Mouse (Mus musculus) forebrain, embryonic 11.5 days (tissue): ENCODE measurements around the gene Lamp3. TPM values are rescaled to one million over a fixed set of nuclear protein-coding genes. Genes with fewer than 3 reads are reported as not detected.
"Not testable (repeated sequence)": the region's sequence is repeated elsewhere in the genome, so short reads cannot be mapped to it uniquely, and the experiment has no call there.

Source experiments
- ATAC-seq: fragments of 200-750 bp; cut with Nextera tagmentation; replicated peaks from 2 replicates; pipeline ENCODE4 v1.8.0; 2017; ENCODE audit warnings: moderate TSS enrichment; ENCODE audit not compliant: low FRiP score
- DNase-seq: peaks from one replicate; pipeline ENCODE4 v3.0.0-alpha.2; 2017; ENCODE audit warnings: low spot score
- H3K27ac ChIP-seq: fragments of 300-500 bp; sonication (generic); 2 replicates; pipeline ENCODE4 v1.5.1; 2014; ENCODE audit warnings: low read depth, low read length
- H3K27me3 ChIP-seq: fragments of 300-500 bp; sonication (generic); 2 replicates; pipeline ENCODE4 v1.6.1; 2014; ENCODE audit warnings: mild to moderate bottlenecking, low read length, mixed read lengths; ENCODE audit not compliant: control insufficient read depth, insufficient read depth
- H3K36me3 ChIP-seq: fragments of 300-500 bp; sonication (generic); 2 replicates; pipeline ENCODE4 v1.6.1; 2014; ENCODE audit warnings: mild to moderate bottlenecking, low read length, moderate library complexity, mixed read lengths; ENCODE audit not compliant: control insufficient read depth, insufficient read depth
- H3K4me1 ChIP-seq: fragments of 300-500 bp; sonication (generic); replicated peaks from 2 replicates; pipeline ENCODE4 v1.6.1; 2014; ENCODE audit warnings: low read length, mixed read lengths; ENCODE audit not compliant: control insufficient read depth, insufficient read depth
- H3K4me2 ChIP-seq: fragments of 300-500 bp; sonication (generic); 2 replicates; pipeline ENCODE4 v1.6.1; 2014; ENCODE audit warnings: low read depth, mild to moderate bottlenecking, low read length, moderate library complexity, mixed read lengths; ENCODE audit not compliant: severe bottlenecking
- H3K4me3 ChIP-seq: fragments of 300-500 bp; sonication (generic); 2 replicates; pipeline ENCODE4 v1.5.1; 2014; ENCODE audit warnings: low read depth, low read length
- H3K9ac ChIP-seq: fragments of 300-500 bp; sonication (generic); 2 replicates; pipeline ENCODE4 v1.6.1; 2014; ENCODE audit warnings: low read length
- H3K9me3 ChIP-seq: fragments of 300-500 bp; sonication (generic); 2 replicates; pipeline ENCODE4 v1.6.1; 2016; ENCODE audit warnings: low read length, mixed read lengths; ENCODE audit not compliant: control insufficient read depth
- WGBS: fragments of 180-500 bp; shearing (Covaris S2); extraction: QIAGEN DNeasy Blood & Tissue Kit; methylation state at CpG from one replicate; pipeline ENCODE4 v1.1.7; 2014; 5-methylcytosine and 5-hydroxymethylcytosine counted together
- polyA plus RNA-seq: library from polyadenylated mRNA; unstranded; fragments of >200 nt; fragmentation: Nextera tagmentation; extraction: Ambion mirVana; gene quantifications from 2 replicates; pipeline ENCODE4 v1.2.1, GENCODE M21; 2014

Lamp3 gene
- not detected in 2 replicates for polyA plus RNA-seq

- ATAC-seq = no peak
- Histone ChIP-seq H3K4me3 (no peak within 1 kb of the TSS), H3K27ac (no peak within 1 kb of the TSS), H3K9me3 (no peaks in the 10 kb centered on the region), H3K27me3 (no peaks in the 10 kb centered on the region), H3K4me2 (no peak within 1 kb of the TSS), H3K9ac (no peak within 1 kb of the TSS), H3K4me1 (no peaks in the 10 kb centered on the region), H3K36me3 (no peaks in the 10 kb centered on the region)
- no peak for DNase-seq
Measured at GRCm38 (mm10) chr16:19706216-19706615, at the start of gene Lamp3. TSS of gene Lamp3 (minus strand) at chr16:19706375.

GRCm38 (mm10) chr16:19732896-19733295 lies 26.7 kb upstream of the Lamp3 start:
- Histone ChIP-seq H3K9ac (no peak overlapping the region), H3K4me3 (no peak overlapping the region), H3K9me3 (no peaks in the 10 kb centered on the region), H3K27me3 (no peaks in the 10 kb centered on the region), H3K4me2 (no peak overlapping the region), H3K27ac (no peak overlapping the region), H3K36me3 (no peaks in the 10 kb centered on the region), H3K4me1 (no peaks in the 10 kb centered on the region)
- 78% methylated on average over 1 of the region's 1 CpGs for WGBS
- DNase-seq = no peak
- no peak for ATAC-seq

GRCm38 (mm10) chr16:19724139-19724538 lies 18.0 kb upstream of the Lamp3 start:
- WGBS = 40% methylated on average over 2 of the region's 2 CpGs
- DNase-seq, H3K4me3 ChIP-seq, H3K4me1 ChIP-seq, H3K9me3 ChIP-seq, ATAC-seq, H3K27me3 ChIP-seq, H3K36me3 ChIP-seq, H3K27ac ChIP-seq, H3K4me2 ChIP-seq, H3K9ac ChIP-seq: not testable (repeated sequence)

GRCm38 (mm10) chr16:19720959-19721358 lies 14.8 kb upstream of the Lamp3 start:
- Histone ChIP-seq H3K27me3 (no peaks in the 10 kb centered on the region), H3K9ac (no peak overlapping the region), H3K9me3 (no peaks in the 10 kb centered on the region), H3K36me3 (no peaks in the 10 kb centered on the region), H3K4me2 (no peak overlapping the region), H3K4me3 (no peak overlapping the region), H3K27ac (no peak overlapping the region), H3K4me1 (no peaks in the 10 kb centered on the region)
- no peak for ATAC-seq
- DNase-seq = no peak
- 55% methylated on average over 2 of the region's 2 CpGs for WGBS

GRCm38 (mm10) chr16:19707381-19707780 lies 1.2 kb upstream of the Lamp3 start:
- ATAC-seq = no peak
- no peak for DNase-seq
- H3K4me3 ChIP-seq = no peak overlapping the region
- H3K36me3 ChIP-seq = no peaks in the 10 kb centered on the region
- H3K27me3 ChIP-seq = no peaks in the 10 kb centered on the region
- no peaks in the 10 kb centered on the region for H3K9me3 ChIP-seq
- WGBS = 79% methylated on average over 1 of the region's 1 CpGs
- no peak overlapping the region for H3K27ac ChIP-seq
- no peak overlapping the region for H3K9ac ChIP-seq
- no peaks in the 10 kb centered on the region for H3K4me1 ChIP-seq
- H3K4me2 ChIP-seq = no peak overlapping the region

GRCm38 (mm10) chr16:19699207-19699606 lies 7.0 kb downstream of the Lamp3 start:
- Histone ChIP-seq H3K4me1 (no peaks in the 10 kb centered on the region), H3K27me3 (no peaks in the 10 kb centered on the region), H3K36me3 (no peaks in the 10 kb centered on the region), H3K27ac (no peak overlapping the region), H3K9ac (no peak overlapping the region), H3K4me2 (no peak overlapping the region), H3K9me3 (no peaks in the 10 kb centered on the region), H3K4me3 (no peak overlapping the region)
- DNase-seq (no peak), ATAC-seq (no peak)

GRCm38 (mm10) chr16:19670768-19671357 lies 35.3 kb downstream of the Lamp3 start:
- DNase-seq = no peak
- no peak overlapping the region for H3K27ac ChIP-seq
- H3K4me3 ChIP-seq = no peak overlapping the region
- H3K4me2 ChIP-seq = no peak overlapping the region
- no peaks in the 10 kb centered on the region for H3K4me1 ChIP-seq
- no peaks in the 10 kb centered on the region for H3K9me3 ChIP-seq
- H3K36me3 ChIP-seq = no peaks in the 10 kb centered on the region
- H3K9ac ChIP-seq = no peak overlapping the region
- no peak for ATAC-seq
- 89% methylated on average over 2 of the region's 2 CpGs for WGBS
- no peaks in the 10 kb centered on the region for H3K27me3 ChIP-seq

GRCm38 (mm10) chr16:19666312-19666711 lies 39.9 kb downstream of the Lamp3 start:
- Histone ChIP-seq H3K27me3 (no peaks in the 10 kb centered on the region), H3K9me3 (no peaks in the 10 kb centered on the region), H3K9ac (no peak overlapping the region), H3K4me3 (no peak overlapping the region), H3K4me1 (no peaks in the 10 kb centered on the region), H3K36me3 (no peaks in the 10 kb centered on the region), H3K27ac (no peak overlapping the region), H3K4me2 (no peak overlapping the region)
- ATAC-seq = no peak
- DNase-seq = no peak
- WGBS = 61% methylated on average over 1 of the region's 1 CpGs

- 79% methylated on average over 1 of the region's 1 CpGs for WGBS
- Histone ChIP-seq H3K4me1 (no peaks in the 10 kb centered on the region), H3K4me3 (no peak within 1 kb of the TSS), H3K27me3 (no peaks in the 10 kb centered on the region), H3K27ac (no peak within 1 kb of the TSS), H3K9me3 (no peaks in the 10 kb centered on the region; the same call in 1 of the 2 replicates), H3K4me2 (no peak within 1 kb of the TSS), H3K36me3 (no peaks in the 10 kb centered on the region), H3K9ac (no peak within 1 kb of the TSS)
- ATAC-seq (no peak), DNase-seq (no peak)
Measured at GRCm38 (mm10) chr16:19629816-19630215, 76.4 kb downstream of the Lamp3 start, which contains the start of gene Olfr171. TSS of gene Olfr171 (minus strand) at chr16:19629916.
